ENCODE assay signal across 27 mouse cellular contexts in genomic region chr6:67790742-67791141, GRCm38 (mm10).
"Had no signal": no experiment of that assay in that cellular context is flagged by ENCODE, and none has a peak within 500 bp of the region (broad histone marks: within the 10 kb centered on the region; RNA-seq: fewer than 3 reads in every experiment).

No protein-coding gene starts in this region.

- DNase-seq: cerebellum, adult 9-10 months; cerebellum, adult 9-11 months; cerebellum, postnatal 10 days; cerebellum, postnatal 14 days; cerebellum, postnatal 25 days; cerebellum, postnatal 36 days; embryo, embryonic 11 days; forebrain, postnatal 0 days; gastrocnemius, adult 2 months; gastrocnemius, postnatal 10 days; gastrocnemius, postnatal 14 days; gastrocnemius, postnatal 25 days; gastrocnemius, postnatal 36 days; heart, adult 11 months; heart, adult 18-20 months; heart, adult 2 months had no signal

- H3K4me1 ChIP-seq: embryonic facial prominence, embryonic 10.5 days; embryonic facial prominence, embryonic 12.5 days; embryonic facial prominence, embryonic 13.5 days; embryonic facial prominence, embryonic 15.5 days; forebrain, embryonic 10.5 days; forebrain, embryonic 12.5 days; forebrain, embryonic 13.5 days; forebrain, embryonic 15.5 days had no signal

- H3K9ac ChIP-seq: embryonic facial prominence, embryonic 12.5 days; embryonic facial prominence, embryonic 13.5 days; embryonic facial prominence, embryonic 15.5 days; forebrain, embryonic 12.5 days; forebrain, embryonic 13.5 days; forebrain, embryonic 15.5 days; forebrain, postnatal 0 days had no signal

- H3K36me3 ChIP-seq: embryonic facial prominence, embryonic 10.5 days; embryonic facial prominence, embryonic 12.5 days; embryonic facial prominence, embryonic 13.5 days; embryonic facial prominence, embryonic 15.5 days; forebrain, embryonic 10.5 days; forebrain, embryonic 12.5 days; forebrain, embryonic 15.5 days had no signal

- H3K4me3 ChIP-seq: embryonic facial prominence, embryonic 10.5 days; embryonic facial prominence, embryonic 12.5 days; embryonic facial prominence, embryonic 13.5 days; embryonic facial prominence, embryonic 15.5 days; erythroblast, embryonic 14.5 days; forebrain, embryonic 10.5 days; forebrain, embryonic 12.5 days; forebrain, embryonic 13.5 days; forebrain, embryonic 15.5 days; gastrocnemius, adult 2 months; heart, adult 2 months had no signal

- H3K4me2 ChIP-seq: embryonic facial prominence, embryonic 12.5 days; embryonic facial prominence, embryonic 13.5 days; embryonic facial prominence, embryonic 15.5 days; forebrain, embryonic 12.5 days; forebrain, embryonic 13.5 days; forebrain, embryonic 15.5 days had no signal

- H3K27ac ChIP-seq: embryonic facial prominence, embryonic 10.5 days; embryonic facial prominence, embryonic 12.5 days; embryonic facial prominence, embryonic 13.5 days; embryonic facial prominence, embryonic 15.5 days; forebrain, embryonic 10.5 days; forebrain, embryonic 12.5 days; forebrain, embryonic 13.5 days; forebrain, embryonic 15.5 days; gastrocnemius, adult 2 months; heart, adult 2 months had no signal

- H3K27me3 ChIP-seq: embryonic facial prominence, embryonic 12.5 days; embryonic facial prominence, embryonic 13.5 days; embryonic facial prominence, embryonic 15.5 days; forebrain, embryonic 12.5 days; forebrain, embryonic 13.5 days; forebrain, embryonic 15.5 days had no signal

- ATAC-seq: forebrain, embryonic 13.5 days; forebrain, embryonic 14.5 days; forebrain, embryonic 15.5 days; forebrain, embryonic 16.5 days; forebrain, postnatal 0 days had no signal

- H3K9me3 ChIP-seq: embryonic facial prominence, embryonic 10.5 days; embryonic facial prominence, embryonic 12.5 days; embryonic facial prominence, embryonic 13.5 days; embryonic facial prominence, embryonic 15.5 days; forebrain, embryonic 10.5 days; forebrain, embryonic 12.5 days; forebrain, embryonic 13.5 days; forebrain, embryonic 15.5 days had no signal
